Mouse (Mus musculus) CD8-positive naive resting alpha-beta T cell, adult 57 days (primary cell): ENCODE data around the gene Kcnk5. TPM values are rescaled to one million over a fixed set of nuclear protein-coding genes. Genes with fewer than 3 reads are reported as not detected.

Source experiments
- total RNA-seq: library from RNA; stranded (reverse); gene quantifications from one replicate; pipeline ENCODE4 v1.2.4, GENCODE M21; 2023

Kcnk5 gene
- total RNA-seq = 1.7 TPM

DNA sequence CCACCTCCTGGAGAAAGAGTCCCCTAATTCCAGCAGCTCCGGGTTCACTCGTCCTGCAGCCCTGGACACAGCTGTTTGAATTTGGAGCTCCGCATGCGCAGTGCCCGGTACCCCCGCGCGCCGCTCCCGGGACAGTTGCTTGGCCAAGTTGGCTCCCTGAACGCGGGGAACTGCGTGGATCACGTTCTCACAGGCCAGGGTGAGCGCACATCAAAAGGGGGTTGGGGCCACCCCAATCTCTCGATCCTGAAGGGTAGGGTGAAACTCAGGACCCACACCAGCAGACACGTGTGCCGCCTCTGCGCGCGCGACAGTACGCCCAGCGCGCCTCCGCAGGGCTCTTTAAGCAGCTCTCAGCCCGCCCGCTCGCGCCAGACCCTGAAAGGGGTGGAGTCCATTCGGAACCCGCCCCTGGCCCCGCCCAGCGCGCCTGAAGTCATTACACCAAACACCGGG is at the start of gene Kcnk5:
TSS of gene Kcnk5 (minus strand) at position 344 of the 456 bp plus-strand sequence.

DNA sequence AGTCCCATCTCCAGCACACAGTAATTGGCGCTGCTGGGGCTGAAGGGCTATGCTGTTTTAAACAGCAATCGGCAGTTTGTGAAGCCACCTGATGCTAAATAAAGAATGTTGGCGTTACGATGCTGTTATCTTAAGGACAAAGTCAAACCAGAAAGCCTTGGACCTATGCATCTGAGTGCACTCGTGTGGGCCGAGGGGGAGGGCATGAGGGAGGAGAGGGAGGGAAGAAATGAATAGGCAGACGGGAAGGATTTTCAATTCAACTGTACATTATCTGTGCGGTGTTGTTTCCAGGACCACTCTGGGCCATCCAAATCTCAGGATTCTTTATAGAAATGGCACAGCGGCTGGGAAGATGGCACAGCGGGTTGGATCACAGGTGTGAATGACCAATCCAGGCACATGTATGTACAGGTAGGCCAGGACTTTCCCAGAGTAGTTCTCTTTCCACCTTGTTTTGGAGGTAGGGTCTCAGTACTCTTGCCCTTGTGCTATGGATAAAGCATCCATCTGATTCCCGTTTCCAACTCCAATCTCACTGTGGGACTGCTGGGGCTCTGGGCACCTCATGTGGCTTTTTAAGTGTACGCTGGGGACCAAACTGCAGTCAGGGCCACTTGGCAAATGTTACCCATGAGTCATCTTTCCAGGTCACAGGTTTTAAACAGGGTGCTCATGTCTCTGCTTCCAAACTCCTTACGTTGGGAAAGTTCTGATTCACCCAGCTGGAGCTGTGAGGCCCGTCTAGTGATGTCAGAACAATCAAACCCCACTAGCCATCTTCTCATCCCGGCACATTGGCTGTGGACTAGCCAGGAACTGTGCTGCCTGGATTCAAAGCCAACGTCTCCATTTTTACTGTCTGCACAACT is 42.9 kb downstream of the Kcnk5 start, which contains the start of gene Saysd1:
TSS of gene Saysd1 (minus strand) at position 51 of the 872 bp plus-strand sequence.

Other genes starting within 250 kb of the Kcnk5 start
- 37.7 TPM for gene Gng2, start 204.2 kb downstream of the Kcnk5 start, total RNA-seq
- 8.7 TPM for gene Saysd1, start 43.3 kb downstream of the Kcnk5 start, total RNA-seq
- gene Kcnk16, start 87.4 kb upstream of the Kcnk5 start, total RNA-seq = not detected
- gene Nudt13, start 112.9 kb upstream of the Kcnk5 start, total RNA-seq = 19.0 TPM
- gene Ecd, start 166.3 kb upstream of the Kcnk5 start, total RNA-seq = 37.2 TPM
- 44.9 TPM for gene Fam149b, start 166.4 kb upstream of the Kcnk5 start, total RNA-seq
- 83.1 TPM for gene Dnajc9, start 207.1 kb upstream of the Kcnk5 start, total RNA-seq
- 37.2 TPM for gene Mrps16, start 211.8 kb upstream of the Kcnk5 start, total RNA-seq